Mouse (Mus musculus): Measurements from ENCODE around the gene Samd14. TPM values are rescaled to one million over a fixed set of nuclear protein-coding genes. Genes with fewer than 3 reads are reported as not detected.

Gene Samd14
- polyA plus RNA-seq, 1 experiment from 2014 or later, result 15.0 TPM

DNA sequence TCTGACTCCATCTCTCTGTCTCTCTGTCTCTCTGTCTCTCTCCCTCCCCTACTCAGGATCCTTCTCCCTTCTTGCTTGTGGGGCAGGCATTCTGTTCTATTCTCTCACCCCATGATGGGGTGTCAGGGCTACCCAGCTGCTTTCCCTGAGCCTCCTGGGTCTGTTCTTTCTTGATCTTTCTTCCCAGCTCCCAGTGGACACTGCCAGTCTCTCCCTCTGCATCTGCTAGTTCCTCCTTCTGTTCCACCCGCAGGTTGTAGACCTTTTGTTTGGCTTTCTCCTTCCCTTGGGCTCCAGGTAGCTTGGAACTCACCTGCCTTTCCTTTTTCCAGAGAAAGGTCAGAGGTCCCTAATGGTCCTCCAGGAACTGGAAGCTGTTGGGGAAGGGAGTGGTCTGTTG is 1.7 kb downstream of the Samd14 start:
- WGBS, result 38% methylated on average over 1 of the region's 1 CpGs
- Histone ChIP-seq H3K4me1 (replicated peaks) (peaks cover 28% of the 10 kb centered on the region), H3K4me2 (replicated peaks) (peak overlapping the region; percentile 76), H3K36me3 (no peaks in the 10 kb centered on the region), H3K9me3 (no peaks in the 10 kb centered on the region), H3K4me3 (replicated peaks) (peak overlapping the region; percentile 63), H3K9ac (peak overlapping the region; percentile 20), H3K27ac (no peak overlapping the region), H3K27me3 (replicated peaks) (no peaks in the 10 kb centered on the region)
- ATAC-seq, result no peak

GRCm38 (mm10) chr11:95012075-95012474 is 2.4 kb downstream of the Samd14 start:
- Histone ChIP-seq H3K9ac (0 out of 2 replicates have a peak overlapping the region, but pooled peaks have one; percentile 8), H3K27ac (0 out of 2 replicates have a peak overlapping the region, but pooled peaks have one; percentile 6)
- peak; percentile 57; the same call in 1 of the 2 replicates for ATAC-seq

GRCm38 (mm10) chr11:95012487-95012886 is 2.8 kb downstream of the Samd14 start:
- no peak for ATAC-seq
- no peak overlapping the region for H3K9ac ChIP-seq
- no peak overlapping the region for H3K4me2 ChIP-seq (replicated peaks)
- no peak overlapping the region for H3K4me3 ChIP-seq (replicated peaks)
- WGBS, result 46% methylated on average over 3 of the region's 3 CpGs
- no peaks in the 10 kb centered on the region for H3K36me3 ChIP-seq
- H3K9me3 ChIP-seq, result no peaks in the 10 kb centered on the region
- H3K27ac ChIP-seq, result no peak overlapping the region
- H3K27me3 ChIP-seq (replicated peaks), result no peaks in the 10 kb centered on the region
- H3K4me1 ChIP-seq (replicated peaks), result peaks cover 19% of the 10 kb centered on the region

More at GRCm38 (mm10) chr11:95012075-95012474, 2.4 kb downstream of the Samd14 start:
- Histone ChIP-seq H3K36me3 (no peaks in the 10 kb centered on the region), H3K4me2 (replicated peaks) (peak overlapping the region; percentile 76), H3K4me3 (replicated peaks) (no peak overlapping the region), H3K27me3 (replicated peaks) (no peaks in the 10 kb centered on the region), H3K4me1 (replicated peaks) (peaks cover 24% of the 10 kb centered on the region), H3K9me3 (no peaks in the 10 kb centered on the region)
- WGBS, result 48% methylated on average over 3 of the region's 3 CpGs

DNA sequence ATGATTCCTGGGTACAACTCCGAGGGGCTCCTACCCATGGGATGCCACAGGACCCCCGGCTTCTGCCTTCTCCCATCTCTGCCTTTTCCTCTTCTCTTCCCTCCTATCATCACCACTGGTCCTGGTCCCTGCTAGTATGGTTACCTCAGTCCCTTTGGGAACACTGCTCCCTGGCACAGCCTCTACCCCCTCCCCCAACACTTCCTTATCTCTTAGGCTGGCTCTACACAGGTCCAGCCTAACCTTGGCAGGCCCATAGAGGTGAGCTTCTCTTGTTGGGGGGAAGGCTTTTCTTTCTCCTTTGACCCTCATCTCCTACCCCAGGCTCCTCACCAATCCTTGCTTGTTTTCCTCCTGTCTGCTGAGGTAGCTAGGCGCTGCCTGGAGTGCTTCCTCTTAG is 5.8 kb downstream of the Samd14 start:
- Histone ChIP-seq H3K4me1 (replicated peaks) (peaks cover 5% of the 10 kb centered on the region; the same call in 1 of the 2 replicates), H3K9me3 (no peaks in the 10 kb centered on the region), H3K27me3 (replicated peaks) (no peaks in the 10 kb centered on the region), H3K4me2 (replicated peaks) (no peak overlapping the region), H3K9ac (no peak overlapping the region), H3K36me3 (no peaks in the 10 kb centered on the region), H3K4me3 (replicated peaks) (no peak overlapping the region), H3K27ac (no peak overlapping the region)
- 74% methylated on average over 3 of the region's 3 CpGs for WGBS
- ATAC-seq, result no peak

DNA sequence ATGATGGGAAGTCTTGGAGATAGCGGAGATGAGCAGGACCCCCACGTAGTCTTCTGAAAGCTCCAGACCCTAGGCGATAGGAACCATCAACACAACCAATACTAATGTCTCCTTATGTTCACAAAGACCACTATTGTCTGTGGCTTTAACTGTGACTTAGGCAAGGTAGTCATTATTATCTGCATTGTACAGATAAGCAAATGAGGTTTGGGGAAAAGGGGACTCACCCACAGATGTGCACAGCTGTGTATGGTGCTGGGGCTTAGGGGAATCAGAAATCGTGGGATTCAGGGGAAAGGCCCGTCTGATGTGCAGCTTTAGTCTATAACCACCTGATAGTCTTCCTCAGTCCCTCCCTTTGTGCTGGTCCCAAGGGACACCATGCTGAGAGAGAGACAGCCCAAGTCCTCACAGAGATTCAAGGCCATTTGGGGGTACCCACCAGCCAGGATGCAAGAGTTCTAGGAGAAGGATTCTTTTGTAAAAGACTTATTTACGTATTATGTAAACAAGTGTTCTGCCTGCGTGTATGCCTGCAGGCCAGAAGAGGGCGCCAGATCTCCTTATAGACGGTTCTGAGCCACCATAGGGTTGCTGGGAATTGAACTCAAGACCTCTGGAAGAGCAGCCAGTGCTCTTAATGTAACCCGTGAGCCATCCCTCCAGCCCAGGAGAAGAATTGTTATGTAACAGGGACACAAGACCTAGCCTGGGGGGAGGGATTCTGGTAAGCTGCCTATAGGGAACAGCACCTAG is 12.7 kb downstream of the Samd14 start:
- no peaks in the 10 kb centered on the region for H3K9me3 ChIP-seq
- no peak overlapping the region for H3K4me2 ChIP-seq (replicated peaks)
- WGBS, result 75% methylated on average over 10 of the region's 10 CpGs
- peaks cover 7% of the 10 kb centered on the region for H3K36me3 ChIP-seq
- H3K27ac ChIP-seq, result no peak overlapping the region
- no peak overlapping the region for H3K4me3 ChIP-seq (replicated peaks)
- H3K27me3 ChIP-seq (replicated peaks), result no peaks in the 10 kb centered on the region
- 0 out of 2 replicates have a peak, but pooled peaks cover 3% of the 10 kb centered on the region for H3K4me1 ChIP-seq (replicated peaks)
- ATAC-seq, result no peak
- H3K9ac ChIP-seq, result no peak overlapping the region

DNA sequence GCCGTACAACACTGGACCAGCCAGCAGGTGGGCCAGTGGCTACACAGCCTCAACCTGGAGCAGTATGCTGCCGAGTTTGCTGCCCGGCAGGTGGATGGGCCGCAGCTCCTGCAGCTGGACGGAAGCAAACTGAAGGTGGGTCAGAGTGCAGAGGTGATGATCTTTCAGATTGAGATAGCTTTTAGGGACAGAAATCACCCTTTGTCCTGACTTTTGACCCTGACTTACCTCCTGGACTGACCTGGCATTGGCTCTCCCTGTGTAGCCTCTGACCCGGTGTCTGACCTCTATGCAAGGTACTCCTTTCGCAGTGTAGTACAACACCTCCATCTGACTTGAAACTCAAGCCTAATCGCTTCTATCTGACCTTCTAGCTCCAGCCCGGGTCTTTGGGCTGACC is 13.8 kb downstream of the Samd14 start:
- Histone ChIP-seq H3K36me3 (peaks cover 7% of the 10 kb centered on the region), H3K4me2 (replicated peaks) (no peak overlapping the region), H3K27me3 (replicated peaks) (no peaks in the 10 kb centered on the region), H3K4me3 (replicated peaks) (no peak overlapping the region), H3K9me3 (no peaks in the 10 kb centered on the region), H3K27ac (no peak overlapping the region), H3K9ac (no peak overlapping the region), H3K4me1 (replicated peaks) (0 out of 2 replicates have a peak, but pooled peaks cover 3% of the 10 kb centered on the region)
- no peak for ATAC-seq
- 91% methylated on average over 9 of the region's 9 CpGs for WGBS

DNA sequence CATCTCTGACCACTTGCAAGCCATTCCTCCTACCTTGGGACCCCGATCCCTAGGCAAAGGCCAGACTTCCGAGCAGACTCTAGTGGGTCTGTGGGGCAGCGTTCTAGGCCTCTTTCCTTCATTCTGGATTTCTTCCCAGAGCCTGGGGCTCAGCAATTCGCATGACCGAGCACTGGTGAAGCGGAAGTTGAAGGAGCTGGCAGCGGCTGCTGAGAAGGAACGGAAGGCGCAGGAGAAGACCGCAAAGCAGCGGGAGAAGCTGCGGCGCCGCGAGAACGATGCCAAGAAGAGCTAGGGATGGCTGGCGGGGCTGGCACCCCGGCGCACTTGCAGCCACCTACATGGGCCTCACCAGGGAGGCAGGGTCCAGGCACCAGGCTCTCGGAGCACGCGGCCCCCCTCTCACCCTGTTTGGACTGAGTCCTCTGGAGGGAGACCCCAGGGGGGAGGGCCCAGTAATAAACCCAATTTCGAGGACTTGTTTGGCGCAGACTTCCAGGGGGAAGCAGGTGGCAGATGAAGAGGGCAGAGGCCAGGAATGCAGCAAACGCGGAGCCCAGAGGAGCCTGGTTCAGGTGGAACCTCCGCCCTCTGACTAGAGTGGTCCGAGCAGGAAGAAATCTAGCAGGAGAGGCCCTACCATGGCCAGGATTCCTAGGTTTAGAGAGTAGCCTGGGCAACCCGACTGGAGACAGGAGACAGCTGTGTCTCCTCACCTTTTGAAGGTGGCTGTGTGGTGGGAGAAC is 14.9 kb downstream of the Samd14 start:
- no peak overlapping the region for H3K9ac ChIP-seq
- H3K4me2 ChIP-seq (replicated peaks), result no peak overlapping the region
- H3K27me3 ChIP-seq (replicated peaks), result no peaks in the 10 kb centered on the region
- H3K27ac ChIP-seq, result no peak overlapping the region
- no peaks in the 10 kb centered on the region for H3K9me3 ChIP-seq
- peaks cover 7% of the 10 kb centered on the region for H3K36me3 ChIP-seq
- 73% methylated on average over 29 of the region's 29 CpGs for WGBS
- ATAC-seq, result no peak
- no peak overlapping the region for H3K4me3 ChIP-seq (replicated peaks)
- H3K4me1 ChIP-seq (replicated peaks), result 0 out of 2 replicates have a peak, but pooled peaks cover 3% of the 10 kb centered on the region

GRCm38 (mm10) chr11:95025227-95026012 is 15.7 kb downstream of the Samd14 start:
- peaks cover 7% of the 10 kb centered on the region for H3K36me3 ChIP-seq
- H3K4me1 ChIP-seq (replicated peaks), result 0 out of 2 replicates have a peak, but pooled peaks cover 3% of the 10 kb centered on the region
- H3K9me3 ChIP-seq, result no peaks in the 10 kb centered on the region
- H3K4me3 ChIP-seq (replicated peaks), result no peak overlapping the region
- no peak overlapping the region for H3K27ac ChIP-seq
- H3K27me3 ChIP-seq (replicated peaks), result no peaks in the 10 kb centered on the region
- no peak overlapping the region for H3K9ac ChIP-seq
- no peak overlapping the region for H3K4me2 ChIP-seq (replicated peaks)
- WGBS, result 83% methylated on average over 11 of the region's 11 CpGs
- no peak for ATAC-seq

DNA sequence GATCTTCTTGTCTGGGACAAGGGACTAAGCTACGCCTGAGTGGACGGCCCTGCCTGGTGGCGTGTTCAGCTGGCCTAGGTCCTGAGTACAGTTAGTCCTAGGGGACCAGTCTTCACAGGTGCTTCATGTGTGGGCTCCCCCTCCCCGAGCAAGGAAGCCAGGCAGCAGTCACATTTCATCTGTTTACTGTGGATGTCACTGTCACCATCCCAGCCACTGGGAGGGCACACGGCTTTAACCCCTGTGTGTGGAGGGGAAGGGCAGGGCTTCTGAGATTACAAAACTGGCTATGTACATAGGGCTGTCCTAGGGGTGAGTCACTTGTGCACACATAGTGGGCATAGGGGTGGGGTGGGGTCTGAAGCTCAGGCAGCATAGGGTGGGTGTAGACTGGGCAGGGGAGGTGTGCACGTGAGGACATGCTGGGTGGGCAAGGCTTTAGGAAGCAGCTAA is 16.4 kb downstream of the Samd14 start:
- WGBS, result 61% methylated on average over 6 of the region's 6 CpGs
- Histone ChIP-seq H3K27ac (no peak overlapping the region), H3K4me1 (replicated peaks) (0 out of 2 replicates have a peak, but pooled peaks cover 3% of the 10 kb centered on the region), H3K36me3 (peaks cover 7% of the 10 kb centered on the region), H3K27me3 (replicated peaks) (no peaks in the 10 kb centered on the region), H3K4me2 (replicated peaks) (no peak overlapping the region), H3K4me3 (replicated peaks) (no peak overlapping the region), H3K9me3 (no peaks in the 10 kb centered on the region), H3K9ac (no peak overlapping the region)
- ATAC-seq, result peak; percentile 30

- Histone ChIP-seq H3K9me3 (no peaks in the 10 kb centered on the region), H3K4me3 (replicated peaks) (no peak overlapping the region), H3K27me3 (replicated peaks) (no peaks in the 10 kb centered on the region), H3K27ac (no peak overlapping the region), H3K9ac (no peak overlapping the region), H3K4me1 (replicated peaks) (0 out of 2 replicates have a peak, but pooled peaks cover 3% of the 10 kb centered on the region), H3K36me3 (peaks cover 4% of the 10 kb centered on the region), H3K4me2 (replicated peaks) (no peak overlapping the region)
- 86% methylated on average over 6 of the region's 6 CpGs for WGBS
- ATAC-seq, result no peak
Measured at GRCm38 (mm10) chr11:95026849-95027248, 17.2 kb downstream of the Samd14 start.

DNA sequence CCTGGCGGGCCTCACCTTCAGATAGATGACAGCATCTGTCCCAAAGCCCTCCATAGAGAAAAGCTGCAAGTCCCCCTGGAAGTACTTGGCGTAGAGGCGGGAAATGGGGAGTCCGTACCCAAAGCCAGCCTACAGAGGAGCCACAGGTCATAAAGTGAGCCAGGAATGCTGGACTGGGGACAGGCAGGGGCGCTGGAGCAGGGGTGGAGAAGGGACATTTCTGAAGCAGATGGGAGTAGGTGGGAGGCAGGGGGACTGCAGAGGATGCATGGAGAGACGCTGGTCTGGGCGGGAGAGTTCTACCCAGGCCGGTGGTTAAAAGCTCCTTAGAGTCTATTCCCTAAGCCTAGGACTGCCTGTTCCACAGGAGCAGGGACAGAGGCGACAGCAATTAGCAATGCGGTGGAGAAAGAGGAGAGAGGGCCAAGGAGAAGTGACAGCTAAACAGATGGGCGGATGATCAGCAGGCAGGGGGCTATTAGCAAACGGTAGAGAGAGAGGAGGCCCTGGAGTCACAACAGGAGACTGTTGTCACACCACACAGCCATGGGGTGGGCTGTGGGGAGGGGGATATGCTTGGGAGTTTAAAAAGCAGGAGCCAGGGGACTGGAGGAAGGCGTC is 18.3 kb downstream of the Samd14 start:
- Histone ChIP-seq H3K27me3 (replicated peaks) (no peaks in the 10 kb centered on the region), H3K4me1 (replicated peaks) (0 out of 2 replicates have a peak, but pooled peaks cover 3% of the 10 kb centered on the region), H3K27ac (no peak overlapping the region), H3K4me2 (replicated peaks) (no peak overlapping the region), H3K36me3 (no peaks in the 10 kb centered on the region; the same call in 1 of the 2 replicates), H3K9me3 (no peaks in the 10 kb centered on the region), H3K9ac (no peak overlapping the region), H3K4me3 (replicated peaks) (no peak overlapping the region)
- ATAC-seq, result no peak
- 42% methylated on average over 13 of the region's 13 CpGs for WGBS
